In the genomic region with DNA sequence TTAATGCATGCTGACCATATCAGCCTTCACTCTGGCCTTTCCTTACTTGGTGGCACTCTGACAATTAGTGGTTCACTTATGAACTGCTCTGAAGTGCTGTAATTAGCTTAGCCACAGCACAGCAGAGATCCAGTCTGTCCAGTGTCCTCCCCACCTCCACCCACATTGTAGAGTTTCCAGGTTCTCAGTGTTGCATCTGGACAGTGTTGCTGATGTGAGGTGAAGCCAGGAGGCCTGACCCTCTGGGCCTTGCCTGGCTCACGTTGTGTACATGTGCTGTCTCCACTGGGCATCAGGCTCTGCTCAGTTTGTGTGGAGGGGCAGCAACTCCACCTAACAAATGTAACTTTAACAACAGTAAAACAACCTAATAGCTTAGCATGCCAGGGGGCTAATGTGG, we compare ENCODE assay signal across 18 mouse cellular contexts.
DNase-seq lines count a peak whose midpoint lies in the region; ATAC-seq and TF ChIP-seq lines count a peak whose summit lies in the region.
"Had no signal": no experiment of that assay in that cellular context is flagged by ENCODE, and none has a peak within 500 bp of the region (broad histone marks: within the 10 kb centered on the region; RNA-seq: fewer than 3 reads in every experiment).

No protein-coding gene starts in this region.

- H3K36me3 ChIP-seq in forebrain, embryonic 10.5 days (replicated peaks), result no peaks in the 10 kb centered on the region
- no peaks in the 10 kb centered on the region for H3K36me3 ChIP-seq in forebrain, embryonic 12.5 days (replicated peaks)
- no peaks in the 10 kb centered on the region for H3K36me3 ChIP-seq in neural tube, embryonic 11.5 days (ENCODE audit: control insufficient read depth, insufficient read depth, low read length)
- no peaks in the 10 kb centered on the region for H3K36me3 ChIP-seq in hindbrain, embryonic 16.5 days (ENCODE audit: control insufficient read depth, insufficient read depth, low read length)
- no peaks in the 10 kb centered on the region for H3K36me3 ChIP-seq in neural tube, embryonic 15.5 days
- H3K36me3 ChIP-seq: heart, embryonic 12.5 days; limb, embryonic 12.5 days; liver, embryonic 13.5 days had no signal

- no peak overlapping the region for H3K9ac ChIP-seq in forebrain, embryonic 12.5 days
- no peak overlapping the region for H3K9ac ChIP-seq in neural tube, embryonic 11.5 days (ENCODE audit: low read length)
- no peak overlapping the region for H3K9ac ChIP-seq in hindbrain, embryonic 16.5 days (ENCODE audit: low read depth, low read length)
- no peak overlapping the region for H3K9ac ChIP-seq in neural tube, embryonic 15.5 days (replicated peaks)
- H3K9ac ChIP-seq: heart, embryonic 12.5 days; limb, embryonic 12.5 days; liver, embryonic 13.5 days; lung, embryonic 14.5 days had no signal

- 22% methylated on average over 1 of the region's 1 CpGs for WGBS in forebrain, embryonic 10.5 days
- WGBS in forebrain, embryonic 12.5 days, result 6% methylated on average over 1 of the region's 1 CpGs
- WGBS in neural tube, embryonic 11.5 days, result 10% methylated on average over 1 of the region's 1 CpGs
- WGBS in hindbrain, embryonic 16.5 days, result 38% methylated on average over 1 of the region's 1 CpGs
- WGBS in neural tube, embryonic 15.5 days, result 4% methylated on average over 1 of the region's 1 CpGs

- TF ChIP-seq CTCF in gastrocnemius, adult 2 months (IDR thresholded peaks at IDR 0.05), result no peak

- peaks cover 69% of the 10 kb centered on the region for H3K27me3 ChIP-seq in forebrain, embryonic 10.5 days (ENCODE audit: poor library complexity, severe bottlenecking)
- H3K27me3 ChIP-seq in forebrain, embryonic 12.5 days, result peaks cover 36% of the 10 kb centered on the region
- H3K27me3 ChIP-seq in neural tube, embryonic 11.5 days (ENCODE audit: control insufficient read depth, insufficient read depth, low read length), result no peaks in the 10 kb centered on the region
- H3K27me3 ChIP-seq in hindbrain, embryonic 16.5 days (replicated peaks; ENCODE audit: control insufficient read depth, insufficient read depth, low read length), result peaks cover 2% of the 10 kb centered on the region; the same call in 1 of the 2 replicates
- H3K27me3 ChIP-seq in neural tube, embryonic 15.5 days (replicated peaks), result 0 out of 2 replicates have a peak, but pooled peaks cover 7% of the 10 kb centered on the region
- H3K27me3 ChIP-seq: CH12.LX; liver, embryonic 13.5 days had no signal

- no peak for ATAC-seq in forebrain, embryonic 12.5 days (ENCODE audit: low FRiP score)
- ATAC-seq in neural tube, embryonic 11.5 days (ENCODE audit: insufficient read depth, low FRiP score, low TSS enrichment), result peak; percentile 25; the same call in 1 of the 2 replicates
- peak; percentile 69; the same call in 1 of the 2 replicates for ATAC-seq in hindbrain, embryonic 16.5 days
- ATAC-seq in neural tube, embryonic 15.5 days (ENCODE audit: low FRiP score), result 0 out of 2 replicates have a peak, but pooled peaks have one; percentile 45

- H3K4me3 ChIP-seq in forebrain, embryonic 10.5 days, result no peak overlapping the region
- no peak overlapping the region for H3K4me3 ChIP-seq in forebrain, embryonic 12.5 days (replicated peaks)
- no peak overlapping the region for H3K4me3 ChIP-seq in neural tube, embryonic 11.5 days (ENCODE audit: low read depth, low read length)
- H3K4me3 ChIP-seq in hindbrain, embryonic 16.5 days (ENCODE audit: low read length), result no peak overlapping the region
- H3K4me3 ChIP-seq in neural tube, embryonic 15.5 days (replicated peaks), result no peak overlapping the region
- no peak overlapping the region for H3K4me3 ChIP-seq in gastrocnemius, adult 2 months
- H3K4me3 ChIP-seq: heart, embryonic 12.5 days; limb, embryonic 12.5 days; liver, embryonic 13.5 days had no signal

- H3K4me2 ChIP-seq in forebrain, embryonic 12.5 days, result no peak overlapping the region
- H3K4me2 ChIP-seq in neural tube, embryonic 11.5 days (ENCODE audit: low read depth), result no peak overlapping the region
- no peak overlapping the region for H3K4me2 ChIP-seq in hindbrain, embryonic 16.5 days (ENCODE audit: low read length)
- H3K4me2 ChIP-seq in neural tube, embryonic 15.5 days, result no peak overlapping the region
- H3K4me2 ChIP-seq: heart, embryonic 12.5 days; limb, embryonic 12.5 days; liver, embryonic 13.5 days; lung, embryonic 14.5 days had no signal

- intact Hi-C loops in gastrocnemius, adult 2 months (cut with DNase I), result no loop called here

- no peak for DNase-seq in forebrain, embryonic 10.5 days (ENCODE audit: extremely low spot score, low spot score)
- DNase-seq in neural tube, embryonic 11.5 days (ENCODE audit: low spot score), result no peak
- DNase-seq in neural tube, embryonic 10.5 days (ENCODE audit: extremely low spot score, low spot score), result no peak
- DNase-seq in cerebellum, adult 8-10 months, result no peak
- no peak for DNase-seq in gastrocnemius, adult 2 months
- DNase-seq: adrenal gland, postnatal 36 days; cerebellum, adult 11-12 months; heart, postnatal 14 days; kidney, postnatal 36 days; liver, embryonic 13.5 days; lung, embryonic 14.5 days; lung, postnatal 36 days had no signal

- peaks cover 34% of the 10 kb centered on the region for H3K4me1 ChIP-seq in forebrain, embryonic 10.5 days
- peaks cover 28% of the 10 kb centered on the region for H3K4me1 ChIP-seq in forebrain, embryonic 12.5 days
- peaks cover 7% of the 10 kb centered on the region for H3K4me1 ChIP-seq in neural tube, embryonic 11.5 days (ENCODE audit: control insufficient read depth, insufficient read depth, low read length)
- peaks cover 10% of the 10 kb centered on the region for H3K4me1 ChIP-seq in hindbrain, embryonic 16.5 days (ENCODE audit: control insufficient read depth, insufficient read depth, low read depth, low read length)
- H3K4me1 ChIP-seq in neural tube, embryonic 15.5 days, result peaks cover 23% of the 10 kb centered on the region
- H3K4me1 ChIP-seq: liver, embryonic 13.5 days had no signal

- H3K9me3 ChIP-seq in forebrain, embryonic 10.5 days, result no peaks in the 10 kb centered on the region
- no peaks in the 10 kb centered on the region for H3K9me3 ChIP-seq in forebrain, embryonic 12.5 days
- no peaks in the 10 kb centered on the region for H3K9me3 ChIP-seq in neural tube, embryonic 11.5 days (ENCODE audit: control insufficient read depth, low read length)
- no peaks in the 10 kb centered on the region for H3K9me3 ChIP-seq in hindbrain, embryonic 16.5 days (ENCODE audit: control insufficient read depth, low read length)
- H3K9me3 ChIP-seq in neural tube, embryonic 15.5 days (replicated peaks), result no peaks in the 10 kb centered on the region
- H3K9me3 ChIP-seq: heart, embryonic 12.5 days; limb, embryonic 12.5 days; liver, embryonic 13.5 days had no signal

- H3K27ac ChIP-seq in forebrain, embryonic 10.5 days, result peak overlapping the region; percentile 21
- no peak overlapping the region for H3K27ac ChIP-seq in forebrain, embryonic 12.5 days
- H3K27ac ChIP-seq in neural tube, embryonic 11.5 days (ENCODE audit: low read depth, low read length), result no peak overlapping the region
- H3K27ac ChIP-seq in hindbrain, embryonic 16.5 days (ENCODE audit: low read depth, low read length), result no peak overlapping the region
- no peak overlapping the region for H3K27ac ChIP-seq in neural tube, embryonic 15.5 days (replicated peaks)
- H3K27ac ChIP-seq in gastrocnemius, adult 2 months, result no peak overlapping the region
- H3K27ac ChIP-seq: limb, embryonic 12.5 days; liver, embryonic 13.5 days had no signal
